Mouse (Mus musculus) testis, adult 2 months (tissue): ENCODE results near the gene St6galnac3.

Source experiments
- CTCF ChIP-seq: fragments of 200-500 bp; IDR thresholded peaks from 2 replicates; pipeline ENCODE4 v1.5.1; 2012; ENCODE audit warnings: low read depth, mild to moderate bottlenecking, inconsistent platforms, low read length, moderate library complexity; ENCODE audit not compliant: control insufficient read depth, insufficient read depth, insufficient replicate concordance
- POLR2A ChIP-seq: fragments of 200-500 bp; IDR thresholded peaks from 2 replicates; pipeline ENCODE4 v1.6.1; 2012; ENCODE audit warnings: low read depth, mild to moderate bottlenecking, inconsistent platforms, low read length, moderate library complexity; ENCODE audit not compliant: control insufficient read depth

- TF ChIP-seq CTCF: no peak
- TF ChIP-seq POLR2A: no peak
Measured at GRCm38 (mm10) chr3:153481012-153481411, 244.0 kb downstream of the St6galnac3 start.
